Mouse (Mus musculus): ENCODE results near the gene Secisbp2l.

GRCm38 (mm10) chr2:125801947-125802346 is 19.3 kb upstream of the Secisbp2l start:
- TF ChIP-seq CTCF (IDR thresholded peaks at IDR 0.05; ENCODE audit: low read depth) (no peak), EP300 (IDR thresholded peaks at IDR 0.05; ENCODE audit: low read depth) (no peak)

Data from heart, postnatal 0 days (tissue).